Mouse (Mus musculus) neural tube, embryonic 14.5 days (tissue): Measurements from ENCODE around the gene Pi16. TPM values are rescaled to one million over a fixed set of nuclear protein-coding genes. Genes with fewer than 3 reads are reported as not detected.

ENCODE experiments used
- ATAC-seq: fragments of 200-750 bp; cut with Nextera tagmentation; 2 replicates; pipeline ENCODE4 v1.8.0; 2017; ENCODE audit warnings: low read depth, mild to moderate bottlenecking, moderate TSS enrichment, moderate library complexity
- H3K27ac ChIP-seq: fragments of 300-500 bp; sonication (generic); 2 replicates; pipeline ENCODE4 v1.5.1; 2014; ENCODE audit warnings: low read depth, mild to moderate bottlenecking, control low read depth, low read length, moderate library complexity, mixed read lengths
- H3K27me3 ChIP-seq: fragments of 300-500 bp; sonication (generic); 2 replicates; pipeline ENCODE4 v1.6.1; 2014; ENCODE audit warnings: low read length; ENCODE audit not compliant: control insufficient read depth, insufficient read depth
- H3K36me3 ChIP-seq: fragments of 300-500 bp; sonication (generic); 2 replicates; pipeline ENCODE4 v1.6.1; 2014; ENCODE audit warnings: low read length, mixed read lengths; ENCODE audit not compliant: control insufficient read depth, insufficient read depth
- H3K4me1 ChIP-seq: fragments of 300-500 bp; sonication (generic); 2 replicates; pipeline ENCODE4 v1.6.1; 2014; ENCODE audit warnings: low read length; ENCODE audit not compliant: control insufficient read depth, insufficient read depth
- H3K4me2 ChIP-seq: fragments of 300-500 bp; sonication (generic); 2 replicates; pipeline ENCODE4 v1.6.1; 2014; ENCODE audit warnings: mild to moderate bottlenecking, low read depth, low read length, control low read depth
- H3K4me3 ChIP-seq: fragments of 300-500 bp; sonication (generic); 2 replicates; pipeline ENCODE4 v1.5.1; 2014; ENCODE audit warnings: low read depth, low read length, control low read depth, mixed read lengths
- H3K9ac ChIP-seq: fragments of 300-500 bp; sonication (generic); replicated peaks from 2 replicates; pipeline ENCODE4 v1.6.1; 2014; ENCODE audit warnings: low read depth, mild to moderate bottlenecking, control low read depth, low read length, mixed read lengths
- H3K9me3 ChIP-seq: fragments of 300-500 bp; sonication (generic); 2 replicates; pipeline ENCODE4 v1.6.1; 2016; ENCODE audit warnings: low read length; ENCODE audit not compliant: control insufficient read depth
- WGBS: fragments of 180-500 bp; shearing (Covaris S2); extraction: QIAGEN DNeasy Blood & Tissue Kit; methylation state at CpG from one replicate; pipeline ENCODE4 v1.1.7; 2014; 5-methylcytosine and 5-hydroxymethylcytosine counted together
- polyA plus RNA-seq: library from polyadenylated mRNA; unstranded; fragments of >200 nt; fragmentation: Nextera tagmentation; extraction: Ambion mirVana; gene quantifications from 2 replicates; pipeline ENCODE4 v1.2.1, GENCODE M21; 2014

Gene Pi16
- polyA plus RNA-seq, 1 experiment from 2014 or later, result 0.92 TPM

GRCm38 (mm10) chr17:29312082-29312481 lies 5.4 kb upstream of the Pi16 start:
- Histone ChIP-seq H3K27ac (no peak overlapping the region), H3K4me1 (no peaks in the 10 kb centered on the region), H3K9ac (no peak overlapping the region), H3K4me2 (no peak overlapping the region), H3K4me3 (no peak overlapping the region), H3K9me3 (no peaks in the 10 kb centered on the region), H3K27me3 (no peaks in the 10 kb centered on the region), H3K36me3 (no peaks in the 10 kb centered on the region)
- ATAC-seq, result no peak
- 97% methylated on average over 2 of the region's 2 CpGs for WGBS

- H3K27me3 ChIP-seq, result no peaks in the 10 kb centered on the region
- no peak overlapping the region for H3K27ac ChIP-seq
- no peaks in the 10 kb centered on the region for H3K9me3 ChIP-seq
- H3K36me3 ChIP-seq, result no peaks in the 10 kb centered on the region
- H3K9ac ChIP-seq, result no peak overlapping the region
- no peaks in the 10 kb centered on the region for H3K4me1 ChIP-seq
- ATAC-seq, result no peak
- no peak overlapping the region for H3K4me2 ChIP-seq
- no peak overlapping the region for H3K4me3 ChIP-seq
Observed at GRCm38 (mm10) chr17:29313300-29313699, 4.2 kb upstream of the Pi16 start.

- Histone ChIP-seq H3K9me3 (no peaks in the 10 kb centered on the region), H3K27me3 (no peaks in the 10 kb centered on the region), H3K36me3 (no peaks in the 10 kb centered on the region), H3K27ac (no peak overlapping the region), H3K4me3 (no peak overlapping the region), H3K9ac (no peak overlapping the region), H3K4me1 (no peaks in the 10 kb centered on the region), H3K4me2 (no peak overlapping the region)
- WGBS, result 41% methylated on average over 9 of the region's 9 CpGs
- ATAC-seq, result no peak
Observed at GRCm38 (mm10) chr17:29315672-29316465, 1.6 kb upstream of the Pi16 start.

GRCm38 (mm10) chr17:29316891-29317290 lies 589 bp upstream of the Pi16 start:
- H3K4me2 ChIP-seq, result no peak overlapping the region
- WGBS, result 73% methylated on average over 3 of the region's 3 CpGs
- H3K27me3 ChIP-seq, result no peaks in the 10 kb centered on the region; the same call in 1 of the 2 replicates
- H3K27ac ChIP-seq, result no peak overlapping the region
- H3K9me3 ChIP-seq, result no peaks in the 10 kb centered on the region
- H3K9ac ChIP-seq, result no peak overlapping the region
- H3K4me1 ChIP-seq, result no peaks in the 10 kb centered on the region
- ATAC-seq, result no peak
- no peak overlapping the region for H3K4me3 ChIP-seq
- no peaks in the 10 kb centered on the region for H3K36me3 ChIP-seq

GRCm38 (mm10) chr17:29318731-29319250 lies 1.3 kb downstream of the Pi16 start:
- Histone ChIP-seq H3K9ac (no peak overlapping the region), H3K36me3 (no peaks in the 10 kb centered on the region), H3K4me2 (no peak overlapping the region), H3K9me3 (no peaks in the 10 kb centered on the region), H3K4me3 (no peak overlapping the region), H3K27ac (no peak overlapping the region), H3K4me1 (no peaks in the 10 kb centered on the region), H3K27me3 (peaks cover 6% of the 10 kb centered on the region)
- ATAC-seq, result no peak
- WGBS, result 47% methylated on average over 6 of the region's 6 CpGs

GRCm38 (mm10) chr17:29319476-29319875 lies 2.0 kb downstream of the Pi16 start:
- Histone ChIP-seq H3K27ac (no peak overlapping the region), H3K4me1 (no peaks in the 10 kb centered on the region), H3K9me3 (no peaks in the 10 kb centered on the region), H3K27me3 (peaks cover 6% of the 10 kb centered on the region), H3K4me3 (no peak overlapping the region), H3K9ac (no peak overlapping the region), H3K36me3 (no peaks in the 10 kb centered on the region), H3K4me2 (no peak overlapping the region)
- ATAC-seq, result no peak
- 93% methylated on average over 7 of the region's 7 CpGs for WGBS

- Histone ChIP-seq H3K4me2 (no peak overlapping the region), H3K36me3 (no peaks in the 10 kb centered on the region), H3K4me1 (no peaks in the 10 kb centered on the region), H3K27ac (no peak overlapping the region), H3K4me3 (no peak overlapping the region), H3K27me3 (peaks cover 6% of the 10 kb centered on the region), H3K9ac (no peak overlapping the region), H3K9me3 (no peaks in the 10 kb centered on the region)
- 76% methylated on average over 8 of the region's 8 CpGs for WGBS
- ATAC-seq, result no peak
Observed at GRCm38 (mm10) chr17:29319881-29320639, 2.6 kb downstream of the Pi16 start.

- H3K9ac ChIP-seq, result no peak overlapping the region
- H3K4me1 ChIP-seq, result peaks cover 14% of the 10 kb centered on the region
- no peaks in the 10 kb centered on the region for H3K9me3 ChIP-seq
- 15% methylated on average over 41 of the region's 41 CpGs for WGBS
- no peak overlapping the region for H3K4me3 ChIP-seq
- H3K27ac ChIP-seq, result no peak overlapping the region
- no peaks in the 10 kb centered on the region for H3K36me3 ChIP-seq
- H3K27me3 ChIP-seq, result peaks cover 6% of the 10 kb centered on the region
- no peak overlapping the region for H3K4me2 ChIP-seq
- ATAC-seq, result no peak
Observed at GRCm38 (mm10) chr17:29321765-29322602, 4.5 kb downstream of the Pi16 start.
